Mouse (Mus musculus) heart, embryonic 12.5 days (tissue): ENCODE data around the gene Slc25a12. TPM values are rescaled to one million over a fixed set of nuclear protein-coding genes. Genes with fewer than 3 reads are reported as not detected.

ENCODE experiments used
- ATAC-seq: fragments of 200-750 bp; cut with Nextera tagmentation; 2 replicates; pipeline ENCODE4 v1.8.0; 2017; ENCODE audit warnings: moderate TSS enrichment, moderate library complexity; ENCODE audit not compliant: insufficient number of reproducible peaks, low FRiP score
- H3K27ac ChIP-seq: fragments of 300-500 bp; sonication (generic); 2 replicates; pipeline ENCODE4 v1.5.1; 2016; ENCODE audit warnings: mild to moderate bottlenecking, moderate library complexity; ENCODE audit not compliant: poor library complexity, severe bottlenecking
- H3K27me3 ChIP-seq: fragments of 300-500 bp; sonication (generic); replicated peaks from 2 replicates; pipeline ENCODE4 v1.6.1; 2016; ENCODE audit warnings: mild to moderate bottlenecking, moderate library complexity
- H3K36me3 ChIP-seq: fragments of 300-500 bp; sonication (generic); 2 replicates; pipeline ENCODE4 v1.6.1; 2016; ENCODE audit warnings: mild to moderate bottlenecking, moderate library complexity
- H3K4me1 ChIP-seq: fragments of 300-500 bp; sonication (generic); replicated peaks from 2 replicates; pipeline ENCODE4 v1.6.1; 2016; ENCODE audit warnings: mild to moderate bottlenecking
- H3K4me2 ChIP-seq: fragments of 300-500 bp; sonication (generic); 2 replicates; pipeline ENCODE4 v1.6.1; 2016; ENCODE audit warnings: mild to moderate bottlenecking, moderate library complexity
- H3K4me3 ChIP-seq: fragments of 300-500 bp; sonication (generic); 2 replicates; pipeline ENCODE4 v1.5.1; 2016; ENCODE audit warnings: mild to moderate bottlenecking
- H3K9ac ChIP-seq: fragments of 300-500 bp; sonication (generic); 2 replicates; pipeline ENCODE4 v1.6.1; 2016; ENCODE audit warnings: mild to moderate bottlenecking, moderate library complexity
- H3K9me3 ChIP-seq: fragments of 300-500 bp; sonication (generic); replicated peaks from 2 replicates; pipeline ENCODE4 v1.6.1; 2016; ENCODE audit warnings: mild to moderate bottlenecking, moderate library complexity
- WGBS: fragments of 180-500 bp; shearing (Covaris S2); methylation state at CpG from one replicate; pipeline ENCODE4 v1.1.7; 2016; 5-methylcytosine and 5-hydroxymethylcytosine counted together
- polyA plus RNA-seq: library from polyadenylated mRNA; unstranded; fragments of >200 nt; fragmentation: Nextera tagmentation; extraction: Ambion mirVana; gene quantifications from 2 replicates; pipeline ENCODE4 v1.2.1, GENCODE M21; 2016

Slc25a12 gene
- polyA plus RNA-seq, 1 experiment from 2014 or later = 92.1 TPM

DNA sequence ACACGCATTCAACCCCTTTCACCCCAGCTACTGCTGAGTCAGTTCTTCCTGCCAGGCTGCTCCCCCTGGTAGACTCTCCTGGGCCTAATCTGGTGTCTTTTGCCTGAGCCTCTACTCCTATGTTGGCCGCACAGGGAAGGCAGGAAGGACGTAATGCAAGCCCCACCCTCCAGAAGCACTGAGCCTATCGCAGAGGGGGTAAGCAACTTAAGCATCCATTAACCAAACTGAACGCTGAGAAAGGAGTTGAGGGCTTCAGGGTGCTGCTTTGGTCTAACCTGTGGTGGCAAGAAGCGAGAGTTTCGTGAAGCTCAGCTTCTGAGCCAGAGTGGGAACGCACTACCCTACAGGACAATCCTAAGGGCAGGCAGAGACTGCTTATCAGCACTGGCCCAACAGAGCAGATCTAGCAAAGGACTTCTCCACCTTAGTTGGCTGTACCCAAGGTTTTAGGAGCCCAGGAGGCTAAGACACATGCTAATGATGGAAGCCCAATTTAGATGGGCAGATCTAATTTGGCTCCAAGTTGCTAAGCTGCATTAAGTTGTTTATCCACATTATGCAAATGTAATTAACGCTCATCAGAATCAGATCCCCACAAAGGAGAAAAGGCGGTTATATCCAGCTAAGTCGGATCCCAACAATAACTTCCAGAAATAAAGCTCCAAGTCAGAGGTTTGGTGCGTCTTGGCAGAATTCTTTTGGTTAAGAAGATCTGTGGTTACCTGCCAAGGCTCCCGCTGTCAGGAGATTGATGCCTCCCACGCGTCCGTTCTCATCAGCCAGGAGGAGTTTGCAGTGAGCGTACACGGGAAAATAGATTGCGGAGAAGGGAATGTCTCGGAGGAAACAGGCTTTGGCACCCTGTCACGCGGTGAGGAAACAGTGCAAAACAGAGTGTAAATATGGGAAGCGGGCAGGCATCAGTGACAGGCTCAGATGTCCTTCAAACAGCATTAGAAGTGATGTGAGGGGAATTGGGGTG, 88.5 kb downstream of the Slc25a12 start:
- 75% methylated on average over 23 of the region's 23 CpGs for WGBS
- Histone ChIP-seq H3K9me3 (no peaks in the 10 kb centered on the region), H3K4me2 (no peak overlapping the region), H3K27me3 (no peaks in the 10 kb centered on the region), H3K4me1 (no peaks in the 10 kb centered on the region), H3K36me3 (peaks cover 75% of the 10 kb centered on the region), H3K4me3 (no peak overlapping the region), H3K9ac (no peak overlapping the region), H3K27ac (no peak overlapping the region)
- ATAC-seq = no peak

DNA sequence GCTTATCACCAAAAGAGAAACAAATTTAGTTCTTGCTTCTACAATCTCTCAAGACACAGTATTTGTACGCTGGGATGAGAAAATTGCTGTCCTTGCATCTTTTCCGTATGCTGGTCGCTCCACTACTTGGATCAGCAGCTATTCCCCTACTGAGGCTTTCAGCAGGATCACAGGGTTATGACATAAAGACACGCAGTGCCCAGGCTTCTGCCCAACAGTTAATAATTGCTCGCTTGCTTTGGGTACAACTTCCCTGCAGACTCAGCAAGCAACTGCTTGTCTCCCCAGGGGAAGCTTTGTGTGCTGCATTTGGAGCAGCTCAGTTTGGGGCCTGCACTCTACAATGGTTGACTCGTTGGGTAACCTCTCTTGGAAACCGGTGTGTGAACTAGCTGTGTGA, 91.8 kb downstream of the Slc25a12 start:
- 82% methylated on average over 7 of the region's 7 CpGs for WGBS
- peaks cover 68% of the 10 kb centered on the region for H3K36me3 ChIP-seq
- ATAC-seq = no peak

DNA sequence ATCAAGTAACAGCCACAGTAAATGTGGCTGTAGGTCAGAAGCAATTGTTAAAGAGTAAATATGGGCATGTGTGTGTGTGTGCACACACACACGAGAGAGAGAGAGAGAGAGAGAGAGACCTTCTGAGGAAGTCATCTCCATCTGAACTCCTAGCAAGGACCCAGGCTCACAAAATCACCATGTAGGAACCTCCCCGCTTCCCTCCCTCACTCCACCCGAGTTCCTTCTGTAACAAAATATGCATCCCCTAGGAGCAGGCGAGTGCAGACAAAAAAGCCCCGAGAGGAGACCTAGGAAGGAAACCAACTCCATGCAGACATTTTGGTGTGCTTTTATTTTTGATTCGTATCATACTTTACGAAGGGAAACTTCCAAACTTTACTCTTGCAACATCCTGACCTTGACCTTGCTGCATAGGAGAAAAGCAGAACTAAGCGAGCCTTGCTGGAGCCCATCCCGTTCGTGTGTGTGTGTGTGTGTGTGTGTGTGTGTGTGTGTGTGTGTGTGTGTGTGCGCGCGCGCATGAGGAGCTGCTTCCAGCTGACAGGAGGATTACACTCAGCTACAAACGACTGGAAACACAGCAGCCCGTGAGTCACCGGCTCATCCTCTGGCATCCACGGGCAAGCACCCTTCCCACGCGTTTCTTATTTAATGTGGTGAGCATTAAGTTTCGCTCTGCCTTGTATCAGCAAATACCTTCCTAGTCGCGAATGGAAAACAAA, 93.4 kb downstream of the Slc25a12 start:
- Histone ChIP-seq H3K4me2 (no peak overlapping the region), H3K9ac (no peak overlapping the region), H3K4me3 (no peak overlapping the region), H3K36me3 (peaks cover 60% of the 10 kb centered on the region), H3K27ac (no peak overlapping the region), H3K9me3 (no peaks in the 10 kb centered on the region), H3K27me3 (no peaks in the 10 kb centered on the region), H3K4me1 (no peaks in the 10 kb centered on the region)
- 69% methylated on average over 23 of the region's 23 CpGs for WGBS
- no peak for ATAC-seq

More for the DNA sequence above, 91.8 kb downstream of the Slc25a12 start:
- Histone ChIP-seq H3K27me3 (no peaks in the 10 kb centered on the region), H3K4me3 (no peak overlapping the region), H3K4me2 (no peak overlapping the region), H3K9ac (no peak overlapping the region), H3K27ac (no peak overlapping the region), H3K9me3 (no peaks in the 10 kb centered on the region), H3K4me1 (no peaks in the 10 kb centered on the region)

DNA sequence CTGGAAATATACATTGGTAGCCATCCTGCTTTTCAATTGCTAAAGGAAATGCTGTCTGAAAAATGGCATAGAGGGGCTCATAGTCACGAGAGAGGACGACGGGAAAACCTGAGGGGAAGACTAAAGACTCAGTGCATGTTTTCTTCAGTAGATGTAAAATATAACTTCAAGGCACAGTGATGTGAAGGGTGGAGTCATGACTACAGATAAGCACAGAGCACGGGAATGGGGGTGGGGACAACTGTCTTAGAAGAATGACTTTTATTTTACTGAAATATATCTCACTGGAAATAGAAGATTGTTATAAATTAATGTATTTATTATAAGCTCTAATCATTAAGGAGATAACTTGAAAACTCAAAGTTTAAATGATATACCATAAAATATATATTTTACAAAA, 97.5 kb downstream of the Slc25a12 start:
- 57% methylated on average over 4 of the region's 4 CpGs for WGBS
- Histone ChIP-seq H3K9ac (no peak overlapping the region), H3K27ac (no peak overlapping the region), H3K4me2 (no peak overlapping the region), H3K9me3 (no peaks in the 10 kb centered on the region), H3K27me3 (no peaks in the 10 kb centered on the region), H3K4me3 (no peak overlapping the region), H3K36me3 (peaks cover 54% of the 10 kb centered on the region), H3K4me1 (no peaks in the 10 kb centered on the region)
- ATAC-seq = no peak

DNA sequence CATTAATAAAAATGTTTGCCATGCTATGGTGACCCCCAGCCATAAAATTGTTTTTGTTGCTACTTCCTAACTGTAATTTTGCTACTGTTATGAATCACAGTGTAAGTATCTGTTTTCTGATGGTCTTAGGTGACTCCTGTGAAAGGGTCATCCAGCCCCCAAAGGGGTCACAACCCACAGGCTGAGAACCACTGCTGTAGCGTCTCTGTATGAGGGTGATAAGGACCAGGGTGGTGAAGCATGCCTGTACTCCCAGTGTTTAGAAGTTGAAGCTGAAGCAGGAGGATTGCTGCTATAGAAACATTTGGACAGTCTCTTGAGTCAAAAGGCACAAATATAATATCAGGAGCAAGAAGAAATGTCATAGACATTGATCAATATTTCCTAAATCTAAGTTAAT, 98.2 kb downstream of the Slc25a12 start:
- H3K4me2 ChIP-seq = no peak overlapping the region
- peaks cover 54% of the 10 kb centered on the region for H3K36me3 ChIP-seq
- no peak for ATAC-seq
- no peak overlapping the region for H3K9ac ChIP-seq
- H3K4me1 ChIP-seq = no peaks in the 10 kb centered on the region
- H3K27me3 ChIP-seq = no peaks in the 10 kb centered on the region
- 21% methylated on average over 1 of the region's 1 CpGs for WGBS
- no peaks in the 10 kb centered on the region for H3K9me3 ChIP-seq
- no peak overlapping the region for H3K27ac ChIP-seq
- no peak overlapping the region for H3K4me3 ChIP-seq

DNA sequence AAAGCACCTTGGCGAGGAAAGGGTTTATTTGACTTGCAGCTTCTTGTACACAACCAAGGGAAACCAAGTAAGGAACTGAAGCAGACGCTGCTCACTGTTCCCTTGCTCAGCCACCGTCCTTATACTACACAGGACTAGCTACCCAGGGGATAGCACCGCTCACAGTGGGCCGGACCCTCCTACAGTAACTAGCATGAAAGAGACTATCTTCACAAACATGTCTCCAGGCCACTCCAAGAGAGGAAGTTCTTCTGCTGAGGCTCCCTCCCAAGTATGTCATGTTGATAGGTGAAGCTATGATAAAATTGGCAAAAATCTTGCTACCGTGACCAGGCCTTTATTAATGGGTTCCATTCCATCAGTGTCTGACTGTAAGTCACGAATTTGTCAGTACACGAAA, 98.9 kb downstream of the Slc25a12 start:
- Histone ChIP-seq H3K27ac (no peak overlapping the region), H3K9me3 (no peaks in the 10 kb centered on the region), H3K4me3 (no peak overlapping the region), H3K9ac (no peak overlapping the region), H3K36me3 (peaks cover 50% of the 10 kb centered on the region), H3K4me1 (no peaks in the 10 kb centered on the region), H3K4me2 (no peak overlapping the region), H3K27me3 (no peaks in the 10 kb centered on the region)
- no peak for ATAC-seq
- WGBS = 90% methylated on average over 8 of the region's 8 CpGs

DNA sequence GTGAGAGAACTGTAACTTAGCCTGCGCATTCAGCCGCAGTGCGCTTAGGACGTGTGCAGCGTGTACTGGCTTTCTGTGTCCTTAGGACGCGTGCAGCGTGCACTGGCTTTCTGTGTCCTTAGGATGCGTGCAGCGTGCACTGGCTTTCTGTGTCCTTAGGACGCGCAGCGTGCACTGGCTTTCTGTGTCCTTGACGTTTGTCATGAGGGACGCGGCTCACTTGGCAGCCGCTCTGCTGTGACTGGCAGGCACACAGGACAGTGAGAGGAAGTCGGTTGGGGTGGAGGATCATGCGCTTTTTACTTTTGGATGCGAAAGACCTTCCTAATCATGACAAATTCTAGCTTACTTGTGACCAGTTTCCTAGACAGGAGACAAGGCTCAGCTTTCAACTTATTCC, 103.0 kb downstream of the Slc25a12 start:
- Histone ChIP-seq H3K27ac (no peak overlapping the region), H3K4me2 (no peak overlapping the region), H3K4me1 (no peaks in the 10 kb centered on the region), H3K27me3 (no peaks in the 10 kb centered on the region), H3K9ac (no peak overlapping the region), H3K9me3 (no peaks in the 10 kb centered on the region), H3K4me3 (no peak overlapping the region), H3K36me3 (peaks cover 63% of the 10 kb centered on the region)
- ATAC-seq = no peak
- 93% methylated on average over 20 of the region's 20 CpGs for WGBS

DNA sequence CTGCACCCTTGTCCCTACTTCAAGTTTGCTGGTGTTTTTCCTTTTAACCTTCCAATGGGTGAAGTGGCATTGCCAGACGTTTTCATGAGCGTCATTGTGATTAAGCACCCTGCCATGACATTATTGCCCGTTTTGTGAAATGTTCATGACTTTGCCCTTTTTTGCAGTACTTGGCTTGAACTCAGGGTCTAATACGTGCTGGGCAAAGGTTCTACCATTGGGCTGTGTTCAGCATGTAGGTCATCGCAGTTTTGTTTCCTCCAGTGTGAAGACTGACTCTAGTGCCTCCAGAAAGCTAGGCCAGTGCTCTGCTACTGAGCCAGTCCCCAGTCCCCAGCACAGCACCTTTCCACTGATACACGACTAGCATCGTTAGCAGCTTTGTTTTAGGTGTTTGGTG, 111.0 kb downstream of the Slc25a12 start:
- Histone ChIP-seq H3K9me3 (no peaks in the 10 kb centered on the region), H3K36me3 (peaks cover 68% of the 10 kb centered on the region)
- 89% methylated on average over 7 of the region's 7 CpGs for WGBS

DNA sequence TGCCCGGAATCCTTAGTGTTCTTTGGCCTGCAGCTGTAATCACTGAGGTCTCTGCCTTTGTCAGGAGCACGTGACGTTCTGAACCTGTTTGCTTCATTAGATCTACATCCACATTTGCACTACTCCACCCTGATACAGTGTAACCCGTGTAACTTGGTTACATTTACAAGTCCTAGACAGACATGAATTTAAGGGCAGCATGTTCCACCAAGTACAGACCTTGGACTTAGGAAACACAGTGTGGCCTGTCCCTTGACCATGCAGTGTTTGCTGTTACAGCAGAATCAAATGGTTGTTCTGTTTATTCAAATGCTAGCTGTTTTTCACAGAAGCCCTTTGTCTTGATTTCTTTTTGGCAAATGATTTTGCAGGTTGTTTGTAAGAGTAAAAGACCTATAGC, 112.7 kb downstream of the Slc25a12 start:
- H3K27ac ChIP-seq = no peak overlapping the region
- H3K4me1 ChIP-seq = no peaks in the 10 kb centered on the region
- no peaks in the 10 kb centered on the region for H3K27me3 ChIP-seq
- no peak for ATAC-seq
- no peak overlapping the region for H3K4me3 ChIP-seq
- H3K36me3 ChIP-seq = peaks cover 74% of the 10 kb centered on the region
- no peaks in the 10 kb centered on the region for H3K9me3 ChIP-seq
- H3K9ac ChIP-seq = no peak overlapping the region
- no peak overlapping the region for H3K4me2 ChIP-seq
- WGBS = 59% methylated on average over 4 of the region's 4 CpGs

More for the DNA sequence above, 111.0 kb downstream of the Slc25a12 start:
- no peak overlapping the region for H3K4me2 ChIP-seq
- H3K27me3 ChIP-seq = no peaks in the 10 kb centered on the region
- H3K4me3 ChIP-seq = no peak overlapping the region
- no peak for ATAC-seq
- H3K9ac ChIP-seq = no peak overlapping the region
- H3K4me1 ChIP-seq = no peaks in the 10 kb centered on the region
- no peak overlapping the region for H3K27ac ChIP-seq

DNA sequence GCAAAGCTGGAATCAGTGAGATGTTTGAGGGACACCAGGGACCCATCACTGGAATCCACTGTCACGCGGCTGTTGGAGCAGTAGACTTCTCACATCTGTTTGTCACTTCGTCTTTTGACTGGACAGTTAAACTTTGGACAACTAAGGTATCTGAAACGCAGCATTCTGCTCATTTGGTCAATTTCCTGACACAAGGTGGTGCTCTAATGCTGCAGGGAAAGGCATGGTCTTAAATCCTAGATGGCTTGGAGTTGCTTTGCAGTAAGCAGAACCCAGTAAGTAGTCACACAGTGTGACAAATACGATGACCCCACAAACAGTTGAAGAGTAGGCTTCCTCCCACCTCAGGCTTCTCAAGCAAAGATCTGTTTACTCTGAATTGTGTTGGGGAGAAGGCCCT, 116.7 kb downstream of the Slc25a12 start:
- Histone ChIP-seq H3K9ac (no peak overlapping the region), H3K9me3 (no peaks in the 10 kb centered on the region), H3K36me3 (peaks cover 55% of the 10 kb centered on the region), H3K4me2 (no peak overlapping the region), H3K4me3 (no peak overlapping the region), H3K27me3 (no peaks in the 10 kb centered on the region), H3K27ac (no peak overlapping the region), H3K4me1 (no peaks in the 10 kb centered on the region)
- WGBS = 81% methylated on average over 5 of the region's 5 CpGs
- no peak for ATAC-seq

DNA sequence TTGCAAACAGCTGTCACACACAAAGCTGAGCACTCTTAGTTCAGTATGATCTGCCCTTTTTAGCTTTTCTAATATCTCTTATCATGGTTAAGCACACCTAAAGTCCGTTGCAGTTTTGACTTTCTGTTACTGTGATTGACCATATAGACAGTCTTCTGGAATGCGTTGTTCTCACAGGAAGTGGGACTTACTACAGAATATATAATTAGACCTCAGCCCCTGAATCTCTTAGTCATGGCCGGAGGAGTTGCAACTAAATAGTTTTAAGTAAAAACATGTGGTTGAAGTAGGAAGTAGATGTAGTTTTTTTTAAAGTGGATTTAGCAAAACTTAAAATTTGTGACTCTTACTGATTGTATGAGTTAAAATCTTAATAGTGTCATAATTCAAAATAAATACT, 119.5 kb downstream of the Slc25a12 start:
- H3K4me1 ChIP-seq = no peaks in the 10 kb centered on the region
- H3K9ac ChIP-seq = no peak overlapping the region
- no peak overlapping the region for H3K4me2 ChIP-seq
- 67% methylated on average over 3 of the region's 3 CpGs for WGBS
- H3K27me3 ChIP-seq = no peaks in the 10 kb centered on the region
- no peak overlapping the region for H3K27ac ChIP-seq
- ATAC-seq = no peak
- peaks cover 46% of the 10 kb centered on the region for H3K36me3 ChIP-seq
- H3K9me3 ChIP-seq = no peaks in the 10 kb centered on the region
- H3K4me3 ChIP-seq = no peak overlapping the region
